Mouse (Mus musculus) neural tube, embryonic 12.5 days (tissue): ENCODE results near the gene Erbb3. TPM values are rescaled to one million over a fixed set of nuclear protein-coding genes. Genes with fewer than 3 reads are reported as not detected.
"Not testable (repeated sequence)": the region's sequence is repeated elsewhere in the genome, so short reads cannot be mapped to it uniquely, and the experiment has no call there.

Experiments used
- ATAC-seq: fragments of 200-750 bp; cut with Nextera tagmentation; 2 replicates; pipeline ENCODE4 v1.8.0; 2017; ENCODE audit warnings: low read depth, mild to moderate bottlenecking, moderate TSS enrichment, moderate library complexity; ENCODE audit not compliant: low FRiP score
- H3K27ac ChIP-seq: fragments of 300-500 bp; sonication (generic); 2 replicates; pipeline ENCODE4 v1.5.1; 2016
- H3K27me3 ChIP-seq: fragments of 300-500 bp; sonication (generic); replicated peaks from 2 replicates; pipeline ENCODE4 v1.6.1; 2016; ENCODE audit warnings: mild to moderate bottlenecking
- H3K36me3 ChIP-seq: fragments of 300-500 bp; sonication (generic); 2 replicates; pipeline ENCODE4 v1.6.1; 2016; ENCODE audit warnings: mild to moderate bottlenecking
- H3K4me1 ChIP-seq: fragments of 300-500 bp; sonication (generic); 2 replicates; pipeline ENCODE4 v1.6.1; 2016
- H3K4me2 ChIP-seq: fragments of 300-500 bp; sonication (generic); replicated peaks from 2 replicates; pipeline ENCODE4 v1.6.1; 2016; ENCODE audit warnings: mild to moderate bottlenecking
- H3K4me3 ChIP-seq: fragments of 300-500 bp; sonication (generic); 2 replicates; pipeline ENCODE4 v1.5.1; 2016
- H3K9ac ChIP-seq: fragments of 300-500 bp; sonication (generic); 2 replicates; pipeline ENCODE4 v1.6.1; 2016; ENCODE audit warnings: mild to moderate bottlenecking
- H3K9me3 ChIP-seq: fragments of 300-500 bp; sonication (generic); 2 replicates; pipeline ENCODE4 v1.6.1; 2016; ENCODE audit warnings: mild to moderate bottlenecking
- WGBS: fragments of 180-500 bp; shearing (Covaris S2); methylation state at CpG from one replicate; pipeline ENCODE4 v1.1.7; 2016; 5-methylcytosine and 5-hydroxymethylcytosine counted together
- polyA plus RNA-seq: library from polyadenylated mRNA; unstranded; fragments of >200 nt; fragmentation: Nextera tagmentation; extraction: Ambion mirVana; gene quantifications from 2 replicates; pipeline ENCODE4 v1.2.1, GENCODE M21; 2016

Gene Erbb3
- 14.6 and 16.0 TPM in 2 replicates for polyA plus RNA-seq

DNA sequence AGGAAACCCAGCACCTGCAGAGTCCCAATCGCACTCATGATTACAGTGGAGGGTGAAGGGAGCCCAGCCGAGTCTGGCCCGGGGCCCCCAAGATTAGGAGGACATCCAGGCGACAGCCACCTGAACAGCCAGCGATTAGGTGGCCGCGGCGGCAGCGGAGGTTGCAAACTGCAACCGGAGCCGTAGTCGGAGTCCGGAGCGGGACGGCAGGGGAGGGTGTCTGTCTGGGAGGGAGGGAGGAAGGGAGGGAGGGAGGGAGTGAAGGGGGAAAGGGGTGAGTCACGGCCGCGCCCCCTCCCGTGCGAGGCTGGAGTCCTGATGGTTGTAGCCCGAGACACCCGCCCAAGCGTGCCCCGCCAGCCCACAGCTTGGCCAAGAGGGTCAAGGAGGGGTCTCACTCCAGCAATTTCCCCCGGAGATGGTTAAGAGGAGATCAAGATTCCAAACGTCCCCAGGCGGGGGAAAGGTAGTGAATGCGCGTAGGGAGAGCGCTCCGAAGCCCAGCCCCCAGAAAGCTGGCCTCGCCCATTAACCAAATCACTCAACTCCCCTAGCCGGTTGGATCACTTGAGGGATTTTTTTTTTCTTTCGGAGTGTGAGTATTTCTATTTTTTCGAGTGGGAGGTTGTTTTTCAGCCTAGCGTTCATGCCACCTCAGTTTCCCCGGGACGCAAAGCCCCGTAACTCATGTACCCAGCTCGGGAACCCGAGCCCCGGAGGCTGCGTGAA is at the start of gene Erbb3:
Gene Erbb3, minus strand, starts transcription at position 189 of the 729 bp plus-strand sequence.
- Histone ChIP-seq H3K36me3 (no peaks in the 10 kb centered on the region), H3K4me2 (peak within 1 kb of the TSS; percentile 84), H3K27ac (no peak within 1 kb of the TSS), H3K9me3 (no peaks in the 10 kb centered on the region), H3K4me3 (peak within 1 kb of the TSS; percentile 56), H3K27me3 (peaks cover 44% of the 10 kb centered on the region), H3K4me1 (peaks cover 8% of the 10 kb centered on the region; the same call in 1 of the 2 replicates), H3K9ac (peak within 1 kb of the TSS; percentile 51)
- WGBS = 1% methylated on average over 43 of the region's 43 CpGs
- ATAC-seq = peak; percentile 46

DNA sequence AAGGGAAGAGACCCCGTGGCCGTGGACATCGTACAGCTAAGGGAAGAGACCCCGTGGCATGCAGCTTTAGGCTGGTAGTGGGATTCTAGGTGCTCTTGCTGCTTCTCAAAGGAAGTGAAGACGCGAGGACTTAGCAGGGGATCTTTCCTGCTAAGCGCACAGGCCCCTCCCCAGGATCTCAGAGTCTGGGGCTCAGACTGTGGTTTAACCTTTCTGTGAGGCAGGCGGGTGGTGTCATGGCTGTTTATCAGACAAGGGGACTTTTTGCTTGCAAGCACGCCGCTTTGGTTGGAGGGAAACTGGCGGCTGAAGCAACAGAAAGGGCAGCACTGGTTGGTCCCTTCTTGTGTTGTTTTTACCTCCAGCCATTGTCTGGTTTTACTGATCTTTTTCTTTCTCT is 47.6 kb upstream of the Erbb3 start:
- H3K27me3 ChIP-seq = no peaks in the 10 kb centered on the region
- no peak overlapping the region for H3K27ac ChIP-seq
- H3K9me3 ChIP-seq = no peaks in the 10 kb centered on the region
- no peak for ATAC-seq
- peaks cover 14% of the 10 kb centered on the region; the same call in 1 of the 2 replicates for H3K4me1 ChIP-seq
- H3K4me3 ChIP-seq = no peak overlapping the region
- 9% methylated on average over 11 of the region's 11 CpGs for WGBS
- peaks cover 51% of the 10 kb centered on the region for H3K36me3 ChIP-seq
- peak overlapping the region; percentile 45 for H3K4me2 ChIP-seq
- peak overlapping the region; percentile 29; the same call in 1 of the 2 replicates for H3K9ac ChIP-seq

- Histone ChIP-seq H3K9me3 (no peaks in the 10 kb centered on the region), H3K4me1 (peaks cover 14% of the 10 kb centered on the region; the same call in 1 of the 2 replicates), H3K36me3 (peaks cover 51% of the 10 kb centered on the region), H3K4me3 (no peak overlapping the region), H3K4me2 (peak overlapping the region; percentile 45), H3K9ac (peak overlapping the region; percentile 29; the same call in 1 of the 2 replicates), H3K27me3 (no peaks in the 10 kb centered on the region), H3K27ac (no peak overlapping the region)
- WGBS = 41% methylated on average over 6 of the region's 6 CpGs
- ATAC-seq = 0 out of 2 replicates have a peak, but pooled peaks have one; percentile 9
These were observed 47.1 kb upstream of the Erbb3 start for GRCm38 (mm10) chr10:128636561-128636960.

DNA sequence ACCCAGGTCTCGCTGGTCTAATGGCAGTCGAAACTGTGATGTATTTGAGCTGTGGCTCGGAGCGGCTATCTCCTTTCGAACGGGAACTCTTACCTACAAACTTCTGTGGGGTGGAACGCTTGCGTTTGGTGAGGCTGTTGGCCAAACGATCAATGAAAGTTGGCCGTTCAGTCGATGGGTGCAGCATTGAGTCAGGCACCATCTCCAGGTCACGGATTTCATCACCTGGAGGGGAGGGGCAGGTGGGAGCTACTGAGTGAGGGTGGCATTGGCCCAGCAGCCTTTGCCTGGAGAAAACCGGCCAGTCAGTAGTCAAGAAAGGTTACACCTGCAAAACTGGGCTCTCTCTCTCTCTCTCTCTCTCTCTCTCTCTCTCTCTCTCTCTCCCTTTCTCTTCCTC is 46.2 kb upstream of the Erbb3 start:
- WGBS = 95% methylated on average over 13 of the region's 13 CpGs
- no peak overlapping the region for H3K9ac ChIP-seq
- ATAC-seq = no peak
- H3K27ac ChIP-seq = no peak overlapping the region
- no peaks in the 10 kb centered on the region for H3K9me3 ChIP-seq
- H3K4me3 ChIP-seq = no peak overlapping the region
- no peak overlapping the region for H3K4me2 ChIP-seq
- peaks cover 14% of the 10 kb centered on the region; the same call in 1 of the 2 replicates for H3K4me1 ChIP-seq
- H3K27me3 ChIP-seq = no peaks in the 10 kb centered on the region
- peaks cover 44% of the 10 kb centered on the region for H3K36me3 ChIP-seq

- WGBS = 28% methylated on average over 6 of the region's 6 CpGs
- no peak overlapping the region for H3K4me3 ChIP-seq
- H3K9me3 ChIP-seq = no peaks in the 10 kb centered on the region
- ATAC-seq = no peak
- H3K27me3 ChIP-seq = no peaks in the 10 kb centered on the region
- H3K9ac ChIP-seq = no peak overlapping the region
- H3K4me2 ChIP-seq = no peak overlapping the region
- H3K4me1 ChIP-seq = peaks cover 3% of the 10 kb centered on the region; the same call in 1 of the 2 replicates
- H3K27ac ChIP-seq = no peak overlapping the region
- H3K36me3 ChIP-seq = peaks cover 26% of the 10 kb centered on the region
These were observed 42.1 kb upstream of the Erbb3 start for GRCm38 (mm10) chr10:128631571-128631970.

DNA sequence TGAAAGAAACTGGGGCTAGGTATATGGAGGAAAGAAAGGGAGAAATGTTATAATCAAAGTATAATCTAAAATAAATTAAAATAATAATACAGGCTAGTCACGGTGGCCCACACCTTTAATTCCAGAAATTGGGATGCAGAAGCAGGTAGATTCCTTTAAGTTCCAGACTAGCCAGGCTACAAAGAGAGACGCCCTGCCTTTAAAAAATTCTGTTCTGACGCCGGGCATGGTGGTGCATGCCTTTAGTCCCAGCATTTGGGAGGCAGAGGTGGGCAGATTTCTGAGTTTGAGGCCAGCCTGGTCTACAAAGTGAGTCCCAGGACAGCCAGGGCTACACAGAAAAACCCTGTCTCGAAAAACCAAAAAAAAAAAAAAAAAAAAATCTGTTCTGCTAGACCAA is 40.9 kb upstream of the Erbb3 start:
- H3K36me3 ChIP-seq = peaks cover 15% of the 10 kb centered on the region
- H3K4me2 ChIP-seq, H3K9ac ChIP-seq, H3K27ac ChIP-seq, H3K4me3 ChIP-seq, ATAC-seq, H3K9me3 ChIP-seq, H3K27me3 ChIP-seq, H3K4me1 ChIP-seq: not testable (repeated sequence)
- 84% methylated on average over 5 of the region's 5 CpGs for WGBS

- 78% methylated on average over 2 of the region's 2 CpGs for WGBS
- H3K4me3 ChIP-seq = no peak overlapping the region
- no peak overlapping the region for H3K9ac ChIP-seq
- H3K4me2 ChIP-seq = no peak overlapping the region
- no peak for ATAC-seq
- peaks cover 19% of the 10 kb centered on the region for H3K36me3 ChIP-seq
- no peaks in the 10 kb centered on the region for H3K27me3 ChIP-seq
- no peaks in the 10 kb centered on the region for H3K9me3 ChIP-seq
- peaks cover 9% of the 10 kb centered on the region for H3K4me1 ChIP-seq
- no peak overlapping the region for H3K27ac ChIP-seq
These were observed 40.3 kb upstream of the Erbb3 start for GRCm38 (mm10) chr10:128629746-128630145.

GRCm38 (mm10) chr10:128627398-128628317 is 38.2 kb upstream of the Erbb3 start:
- no peak; the same call in 1 of the 2 replicates for ATAC-seq
- no peaks in the 10 kb centered on the region for H3K9me3 ChIP-seq
- H3K27ac ChIP-seq = no peak overlapping the region
- H3K27me3 ChIP-seq = no peaks in the 10 kb centered on the region
- H3K4me3 ChIP-seq = no peak overlapping the region
- peaks cover 25% of the 10 kb centered on the region for H3K36me3 ChIP-seq
- WGBS = 86% methylated on average over 10 of the region's 10 CpGs
- peaks cover 9% of the 10 kb centered on the region for H3K4me1 ChIP-seq
- H3K9ac ChIP-seq = no peak overlapping the region
- H3K4me2 ChIP-seq = no peak overlapping the region

DNA sequence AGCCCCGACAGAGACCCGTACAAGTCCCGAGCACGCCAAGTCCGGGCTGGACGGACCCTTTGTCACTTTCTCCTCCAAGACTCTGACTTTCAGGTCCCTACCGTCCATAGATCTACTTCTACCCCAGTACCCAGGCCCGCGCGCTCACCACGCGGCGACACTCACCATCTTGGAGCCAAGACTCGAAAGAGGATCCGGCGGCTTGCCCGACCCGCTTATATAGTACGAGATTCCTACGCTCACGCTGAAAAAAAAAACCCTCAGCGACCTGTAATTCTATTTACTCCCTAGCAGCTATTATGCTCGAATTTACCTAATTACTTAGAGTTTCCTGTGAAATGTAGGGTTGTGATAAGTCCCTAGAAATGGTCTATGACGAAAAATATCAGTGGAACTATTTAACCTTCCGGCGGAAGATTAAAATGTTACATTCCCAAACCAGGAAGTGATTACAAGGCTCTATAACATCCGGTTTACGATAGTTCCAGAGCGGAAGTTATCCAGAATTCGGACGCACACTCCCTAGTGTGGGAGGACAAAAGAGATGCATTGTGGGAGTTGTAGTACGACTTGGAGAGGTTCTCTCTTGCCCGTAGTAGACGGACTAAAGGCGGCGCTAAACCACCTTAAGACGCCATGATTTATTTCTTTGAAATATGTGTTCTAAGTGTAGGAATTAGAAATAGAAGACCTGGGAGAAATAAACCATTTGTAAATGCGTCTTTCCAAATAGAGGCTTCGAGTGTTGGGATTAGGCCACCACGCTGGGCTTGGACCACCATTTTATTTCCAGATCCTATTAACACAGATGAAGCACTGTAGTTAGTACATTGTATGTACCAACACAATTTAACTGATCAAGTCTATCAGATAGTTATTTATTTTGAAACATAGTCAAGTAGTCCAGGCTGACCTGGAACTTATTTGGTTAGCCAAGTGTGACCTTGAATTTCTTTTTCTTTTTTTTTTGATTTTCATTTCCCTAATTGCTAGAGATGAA is 37.2 kb upstream of the Erbb3 start, which contains the start of gene Rps26:
Gene Rps26, minus strand, starts transcription at position 437 of the 1,000 bp plus-strand sequence.
- H3K4me3 ChIP-seq = peak within 1 kb of the TSS; percentile 82
- WGBS = under 1% methylated on average over 40 of the region's 40 CpGs
- peak; percentile 97 for ATAC-seq
- peak within 1 kb of the TSS; percentile 80 for H3K4me2 ChIP-seq
- H3K27ac ChIP-seq = no peak within 1 kb of the TSS
- peaks cover 9% of the 10 kb centered on the region for H3K4me1 ChIP-seq
- peak within 1 kb of the TSS; percentile 88 for H3K9ac ChIP-seq
- no peaks in the 10 kb centered on the region for H3K9me3 ChIP-seq
- H3K36me3 ChIP-seq = peaks cover 26% of the 10 kb centered on the region
- H3K27me3 ChIP-seq = no peaks in the 10 kb centered on the region

GRCm38 (mm10) chr10:128625287-128625894 is 35.9 kb upstream of the Erbb3 start:
- Histone ChIP-seq H3K36me3 (peaks cover 26% of the 10 kb centered on the region), H3K4me1 (peaks cover 9% of the 10 kb centered on the region), H3K4me3 (peak overlapping the region; percentile 82), H3K9ac (peak overlapping the region; percentile 88), H3K9me3 (no peaks in the 10 kb centered on the region), H3K4me2 (peak overlapping the region; percentile 80), H3K27ac (no peak overlapping the region), H3K27me3 (no peaks in the 10 kb centered on the region)
- WGBS = 47% methylated on average over 7 of the region's 7 CpGs
- ATAC-seq = no peak

DNA sequence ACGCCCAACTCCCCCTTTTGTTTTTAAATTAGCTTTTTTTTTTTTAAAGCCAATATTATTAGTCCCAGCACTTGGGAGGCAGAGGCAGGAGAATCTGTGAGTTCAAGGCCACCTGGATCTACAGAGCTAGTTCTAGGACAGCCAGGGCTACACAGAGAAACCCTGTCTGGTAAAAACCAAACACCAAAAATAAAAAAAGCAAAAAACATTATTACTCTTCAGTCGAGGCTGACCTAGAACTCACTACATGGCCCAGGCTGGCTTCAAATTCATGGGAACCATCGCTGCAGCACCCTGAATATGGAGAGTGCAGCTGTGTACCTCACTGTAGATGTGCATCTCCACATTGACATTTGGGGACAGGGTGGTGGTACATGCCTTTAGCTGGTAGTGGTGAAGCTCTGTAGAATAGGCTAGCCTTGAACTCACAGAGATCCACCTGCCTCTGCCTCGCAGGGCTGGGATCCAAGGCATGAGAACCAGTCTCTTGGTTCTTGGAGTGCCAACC is 33.7 kb upstream of the Erbb3 start:
- ATAC-seq, H3K9me3 ChIP-seq, H3K4me2 ChIP-seq, H3K27me3 ChIP-seq, H3K4me1 ChIP-seq, H3K27ac ChIP-seq, H3K9ac ChIP-seq, H3K4me3 ChIP-seq: not testable (repeated sequence)
- peaks cover 26% of the 10 kb centered on the region for H3K36me3 ChIP-seq
- 84% methylated on average over 4 of the region's 4 CpGs for WGBS
